Mouse (Mus musculus) left cerebral cortex, adult 2 months (tissue): ENCODE results near the gene Derl3. TPM values are rescaled to one million over a fixed set of nuclear protein-coding genes. Genes with fewer than 3 reads are reported as not detected.
"Not testable (repeated sequence)": the region's sequence is repeated elsewhere in the genome, so short reads cannot be mapped to it uniquely, and the experiment has no call there.

Experiments used
- DNase-seq, 2 experiments: peaks; one replicate each; pipeline ENCODE4 v3.0.0; 2021 to 2022; ENCODE audit warnings: low spot score in 2 of 2, mixed read lengths in 1 of 2; ENCODE audit errors: extremely low spot score in 1 of 2
- H3K27ac ChIP-seq: fragments of 200-600 bp; 2 replicates; pipeline ENCODE4 v1.8.1; 2022
- H3K4me3 ChIP-seq: fragments of 200-600 bp; 2 replicates; pipeline ENCODE4 v1.8.1; 2022
- CTCF ChIP-seq: fragments of 200-600 bp; IDR thresholded peaks from 2 replicates; pipeline ENCODE4 v1.8.1; 2022; ENCODE audit warnings: antibody characterized with exemption, mild to moderate bottlenecking, moderate library complexity
- intact Hi-C: fragments of 180-260 bp; cut with DNase I; formaldehyde crosslinking; loops from one replicate; pipeline ENCODE4 v1.15.1; 2025
- long read RNA-seq, 2 experiments: library from polyadenylated mRNA; stranded (forward); transcript quantifications; one replicate each; pipeline ENCODE4 v2.0.0; 2021; ENCODE audit warnings: borderline mapping rate in 2 of 2
- total RNA-seq, 2 experiments: library from RNA; stranded (reverse); gene quantifications; 2 replicates each; pipeline ENCODE4 v1.2.3; 2021

The Derl3 gene
- total RNA-seq, result 1 to 10 TPM; 3.0 to 3.5 TPM
- long read RNA-seq, experiment 1, partial matches to known transcripts, result 0 of 1 reads
- long read RNA-seq, experiment 1, other reads (novel, unspliced or antisense), result 0 of 1 reads
- long read RNA-seq, experiment 2, partial matches to known transcripts, result 0 of 1 reads
- long read RNA-seq, experiment 2, other reads (novel, unspliced or antisense), result 1 of 1 reads

DNA sequence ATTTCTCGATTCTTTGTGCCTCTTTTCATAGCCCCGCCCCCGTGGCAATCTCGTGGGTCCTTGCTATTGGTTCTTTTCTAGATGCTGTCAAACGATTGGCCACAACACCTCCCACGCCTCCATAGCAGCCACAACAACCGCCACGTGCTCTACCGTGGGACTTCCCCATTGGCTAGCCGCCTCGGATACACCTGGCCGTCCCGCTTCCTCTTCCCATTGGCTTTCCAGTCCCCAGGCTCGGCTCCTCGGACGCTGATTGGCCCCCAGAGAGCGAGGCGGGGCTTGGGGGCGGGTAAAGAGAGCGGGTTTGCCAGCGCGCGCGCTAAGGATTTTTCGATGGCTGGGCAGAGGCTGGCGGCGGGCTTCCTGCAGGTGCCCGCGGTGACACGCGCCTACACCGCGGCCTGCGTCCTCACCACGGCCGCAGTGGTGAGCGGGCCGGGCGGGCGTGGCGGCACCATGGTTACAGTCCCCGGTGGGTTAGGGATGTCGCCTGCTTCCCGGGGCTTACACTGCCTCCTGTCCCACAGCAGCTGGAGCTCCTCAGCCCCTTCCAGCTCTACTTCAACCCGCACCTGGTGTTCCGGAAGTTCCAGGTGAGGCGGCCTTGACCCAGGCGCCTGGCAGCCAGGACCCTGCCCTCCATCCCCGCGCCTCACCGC, at the start of gene Derl3:
Derl3 (plus strand) TSS at position 325 of the 662 bp plus-strand sequence.
- intact Hi-C loops, result no loop called here
- peak; percentile 94 for DNase-seq
- peak within 1 kb of the TSS; percentile 55 for H3K4me3 ChIP-seq
- H3K27ac ChIP-seq, result peak within 1 kb of the TSS; percentile 28; the same call in 1 of the 2 replicates
- TF ChIP-seq CTCF, result no peak

DNA sequence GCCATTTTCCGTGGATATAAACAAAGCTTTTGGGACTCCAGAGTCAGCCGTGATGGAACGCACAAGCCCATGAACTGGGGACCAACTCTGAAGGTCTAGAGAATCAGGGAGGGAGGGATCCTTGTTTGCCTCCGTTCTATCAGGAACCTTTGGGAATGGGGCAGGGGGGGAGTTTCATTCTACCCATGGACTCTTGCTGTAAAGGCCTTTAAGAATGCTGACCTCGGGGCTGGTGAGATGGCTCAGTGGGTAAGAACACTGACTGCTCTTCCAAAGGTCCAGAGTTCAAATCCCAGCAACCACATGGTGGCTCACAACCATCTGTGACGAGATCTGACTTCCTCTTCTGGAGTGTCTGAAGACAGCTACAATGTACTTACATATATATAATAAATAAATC, 49.3 kb upstream of the Derl3 start:
- intact Hi-C loops, DNase-seq, H3K27ac ChIP-seq, H3K4me3 ChIP-seq: not testable (repeated sequence)

DNA sequence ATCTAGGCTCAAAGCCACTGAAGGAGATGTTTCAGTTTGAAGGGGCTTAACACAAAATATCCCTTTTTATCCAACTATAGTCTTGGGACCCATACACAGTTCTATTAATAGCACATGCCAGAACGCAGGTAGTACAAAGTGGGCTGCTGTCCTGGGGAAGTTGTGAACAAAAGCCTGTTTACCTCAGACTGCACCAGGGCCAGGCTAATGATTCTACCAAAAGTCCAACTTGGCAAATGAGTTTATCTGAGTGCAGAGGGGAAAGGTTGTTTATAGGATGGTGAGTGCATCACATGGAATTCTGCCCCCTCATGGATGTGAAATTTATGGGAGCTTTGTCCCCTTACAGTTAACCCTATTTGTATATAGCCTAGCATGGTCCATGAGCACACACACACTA, 48.4 kb upstream of the Derl3 start:
- intact Hi-C loops, result no loop called here
- no peak for TF ChIP-seq CTCF
- no peak overlapping the region for H3K27ac ChIP-seq
- no peak overlapping the region for H3K4me3 ChIP-seq
- DNase-seq, result no peak

DNA sequence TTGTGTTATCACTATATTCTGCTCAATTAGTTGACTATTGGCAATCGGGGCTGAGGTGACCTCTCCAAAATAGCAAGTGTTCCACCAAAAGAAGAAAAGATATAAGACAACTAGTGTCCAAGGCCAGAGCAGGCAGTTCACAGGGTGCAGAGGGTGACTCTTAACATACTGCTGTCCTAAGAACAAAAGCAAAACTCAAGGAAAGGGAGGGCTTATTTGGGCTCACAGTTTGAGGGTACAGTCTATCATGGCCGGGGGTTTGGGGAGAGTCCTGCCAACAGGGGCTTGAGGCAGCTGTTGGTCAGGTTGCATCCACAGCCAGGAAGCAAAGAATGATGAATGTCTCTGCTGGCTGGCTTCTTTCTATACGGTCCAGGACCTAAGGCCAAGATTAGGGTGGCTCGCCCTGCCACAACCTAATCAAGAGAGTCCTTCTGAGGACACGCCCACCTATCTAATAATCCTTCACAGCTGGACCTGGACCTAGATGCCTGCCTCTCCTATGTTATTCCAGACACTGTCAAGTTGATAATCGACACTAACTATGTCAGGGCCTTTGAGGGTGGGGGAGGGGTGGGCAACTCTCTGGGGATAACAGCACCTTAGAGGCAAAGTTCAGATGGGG, 47.8 kb upstream of the Derl3 start:
- Histone ChIP-seq H3K4me3 (no peak overlapping the region), H3K27ac (no peak overlapping the region)
- TF ChIP-seq CTCF, result no peak
- no peak for DNase-seq
- intact Hi-C loops, result no loop called here

DNA sequence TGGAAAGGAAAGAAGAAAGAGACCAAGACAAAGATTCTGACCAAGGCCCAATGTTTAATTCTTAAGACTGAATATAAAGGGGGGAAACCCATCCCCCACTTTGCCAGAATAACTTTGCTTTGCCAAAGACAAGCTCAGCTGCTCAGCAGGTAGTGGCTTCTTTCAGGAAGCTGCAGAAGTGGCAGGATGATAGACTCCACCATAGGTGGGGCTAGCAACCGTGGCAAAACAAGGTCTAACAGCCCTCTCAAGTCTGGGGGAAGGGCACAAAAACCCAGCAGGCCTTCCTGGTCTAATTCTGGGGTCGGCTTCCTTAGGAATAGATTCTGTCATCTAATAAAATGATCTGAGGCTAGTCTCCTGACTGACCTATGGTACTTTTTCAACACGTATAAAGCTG, 44.8 kb upstream of the Derl3 start:
- no peak overlapping the region for H3K27ac ChIP-seq
- no peak for TF ChIP-seq CTCF
- intact Hi-C loops, result no loop called here
- no peak overlapping the region for H3K4me3 ChIP-seq
- no peak for DNase-seq

DNA sequence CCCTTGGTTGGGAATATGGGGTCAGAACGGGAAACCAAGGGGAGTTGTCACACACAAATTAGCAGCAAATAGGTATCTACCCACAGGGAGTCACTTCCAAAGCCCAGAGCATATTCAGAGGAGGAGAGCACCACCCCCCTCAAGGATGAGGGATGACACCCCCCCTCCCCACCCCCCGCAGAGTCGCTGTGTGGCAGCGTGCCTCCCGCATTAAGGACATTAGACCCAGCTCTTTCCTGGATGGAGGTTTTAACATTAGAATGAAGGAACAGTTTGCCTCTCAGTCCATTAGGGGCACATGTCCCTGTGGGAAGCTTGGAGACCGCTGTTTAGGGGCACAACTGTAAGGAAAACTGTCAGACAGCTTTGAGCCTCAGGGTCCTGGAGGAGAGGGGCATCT, 42.1 kb upstream of the Derl3 start:
- DNase-seq, result no peak
- intact Hi-C loops, result no loop called here
- no peak overlapping the region for H3K27ac ChIP-seq
- no peak for TF ChIP-seq CTCF
- H3K4me3 ChIP-seq, result no peak overlapping the region

DNA sequence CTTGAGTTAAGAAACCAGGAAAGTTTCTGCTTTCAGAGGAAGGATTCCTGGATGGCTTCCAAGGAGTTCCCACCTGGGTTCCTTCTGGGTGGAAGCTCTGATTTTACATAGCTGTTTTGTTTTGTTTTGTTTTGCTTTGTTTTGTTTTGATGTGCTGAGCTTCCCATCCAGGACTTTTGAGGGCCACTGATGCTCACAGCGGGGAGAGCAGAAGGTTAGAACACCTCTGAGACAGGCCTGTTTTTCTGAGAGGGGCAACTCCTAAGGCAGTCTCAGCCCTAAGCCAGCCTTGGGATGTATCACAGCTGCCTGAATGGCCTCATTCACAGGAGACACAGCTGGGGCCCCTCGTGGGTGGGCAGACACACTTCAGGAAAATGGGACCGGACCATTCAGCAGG, 41.5 kb upstream of the Derl3 start:
- no peak for DNase-seq
- intact Hi-C loops, result loop anchor here (2.0 kb wide), 1 partner anchor 217 kb away; no protein-coding TSS in a partner anchor
- TF ChIP-seq CTCF, result no peak
- Histone ChIP-seq H3K27ac (no peak overlapping the region), H3K4me3 (no peak overlapping the region)

DNA sequence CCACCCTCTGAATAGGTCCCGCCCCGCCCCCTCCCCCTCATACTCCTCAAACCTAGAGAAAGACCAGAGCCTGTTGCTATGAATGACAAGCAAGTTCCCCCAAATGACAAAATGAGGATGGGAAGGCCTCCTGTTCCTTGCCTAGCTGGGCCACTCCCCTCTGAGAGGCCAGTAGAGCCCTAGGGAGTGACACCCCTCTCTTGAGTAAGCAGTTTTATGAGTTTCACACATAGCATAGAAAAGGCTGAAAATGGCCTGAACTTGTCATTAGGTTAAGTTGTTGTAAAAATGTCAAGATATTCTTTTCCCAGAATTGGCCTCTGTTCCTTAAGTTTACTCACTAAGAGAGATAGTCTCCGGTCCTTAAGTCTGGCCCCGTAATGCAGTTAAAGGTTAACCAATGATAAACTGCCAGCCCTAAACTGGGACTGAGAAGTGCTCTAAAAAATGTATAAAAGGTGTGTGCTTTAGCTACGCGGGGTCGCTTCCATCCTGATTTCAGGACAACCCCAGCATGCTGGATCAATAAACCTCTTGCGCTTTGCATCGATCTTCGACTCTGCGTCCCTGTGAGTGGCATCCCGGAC, 40.6 kb upstream of the Derl3 start:
- DNase-seq, result no peak
- Histone ChIP-seq H3K4me3 (no peak overlapping the region), H3K27ac (no peak overlapping the region)
- no peak for TF ChIP-seq CTCF
- intact Hi-C loops, result loop anchor here (1.0 to 2.0 kb wide), 3 partner anchors 108 to 266 kb away; no protein-coding TSS in a partner anchor

DNA sequence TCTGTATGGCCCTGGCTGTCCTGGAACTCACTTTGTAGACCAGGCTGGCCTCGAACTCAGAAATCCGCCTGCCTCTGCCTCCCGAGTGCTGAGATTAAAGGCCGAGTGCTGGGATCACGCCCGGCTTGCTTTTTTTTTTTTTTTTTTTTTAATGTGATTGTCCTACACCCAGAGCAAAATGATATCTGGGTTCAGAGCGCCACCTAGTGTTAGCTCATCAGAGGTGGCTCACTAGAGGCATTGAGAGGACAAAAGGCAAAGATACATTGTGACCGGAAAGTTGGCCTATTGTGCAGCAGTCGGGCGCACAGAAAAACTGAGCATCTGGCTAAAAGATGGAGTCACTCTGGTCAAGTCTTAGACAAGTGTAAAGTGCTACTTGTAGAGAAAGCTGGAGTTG, 39.8 kb upstream of the Derl3 start:
- intact Hi-C loops, result loop anchor here (1.0 to 2.0 kb wide), 3 partner anchors 109 to 267 kb away; no protein-coding TSS in a partner anchor

DNA sequence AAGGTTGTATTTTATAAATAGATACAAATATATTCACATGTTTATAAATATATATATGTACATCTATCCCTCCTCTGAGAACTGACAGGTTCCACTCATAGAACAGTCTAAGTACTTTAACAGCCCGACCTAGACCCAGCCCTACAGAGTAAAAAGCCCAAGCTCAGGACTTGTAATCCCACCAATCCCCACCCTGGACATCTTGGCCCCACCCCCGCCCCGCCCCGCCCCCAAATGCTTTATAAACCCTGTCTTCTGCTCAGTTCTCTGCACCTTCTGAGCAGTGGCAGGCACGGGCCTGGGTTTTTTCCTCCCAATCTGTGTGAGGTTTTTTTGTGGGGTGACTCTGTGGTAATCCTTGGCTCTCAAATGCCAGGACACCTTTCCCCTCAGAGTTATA, 39.1 kb upstream of the Derl3 start:
- intact Hi-C loops, result no loop called here
- TF ChIP-seq CTCF, result no peak
- H3K27ac ChIP-seq, result no peak overlapping the region
- DNase-seq, result no peak
- H3K4me3 ChIP-seq, result no peak overlapping the region

More for the DNA sequence above, 39.8 kb upstream of the Derl3 start:
- peak; percentile 73 for TF ChIP-seq CTCF
- peak; percentile 81 to 85 for DNase-seq
- no peak overlapping the region for H3K27ac ChIP-seq
- H3K4me3 ChIP-seq, result no peak overlapping the region

DNA sequence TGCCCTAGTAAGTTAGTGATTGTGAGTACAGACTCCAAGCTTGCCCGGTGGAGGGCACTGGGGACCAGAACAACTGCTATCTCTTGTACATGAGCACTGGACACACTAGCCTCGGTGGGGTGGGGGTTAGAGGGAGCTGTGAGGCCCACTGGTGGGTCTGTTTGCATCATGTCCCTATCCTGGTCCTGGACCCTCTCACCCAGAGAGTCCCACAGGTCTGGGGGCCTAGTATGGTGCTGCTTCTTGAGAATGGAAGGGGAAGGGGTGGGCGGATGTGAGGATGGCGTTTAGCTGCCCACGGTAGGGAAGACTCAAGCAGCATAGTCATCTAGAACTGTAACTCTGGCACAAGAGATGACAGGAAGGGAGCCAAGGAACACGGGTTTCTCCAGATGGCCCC, 38.4 kb upstream of the Derl3 start:
- TF ChIP-seq CTCF, result no peak
- no peak for DNase-seq
- Histone ChIP-seq H3K27ac (no peak overlapping the region), H3K4me3 (no peak overlapping the region)
- intact Hi-C loops, result loop anchor here (5.0 kb wide), 1 partner anchor 92 kb away; the partner anchor contains the start of gene Cabin1

DNA sequence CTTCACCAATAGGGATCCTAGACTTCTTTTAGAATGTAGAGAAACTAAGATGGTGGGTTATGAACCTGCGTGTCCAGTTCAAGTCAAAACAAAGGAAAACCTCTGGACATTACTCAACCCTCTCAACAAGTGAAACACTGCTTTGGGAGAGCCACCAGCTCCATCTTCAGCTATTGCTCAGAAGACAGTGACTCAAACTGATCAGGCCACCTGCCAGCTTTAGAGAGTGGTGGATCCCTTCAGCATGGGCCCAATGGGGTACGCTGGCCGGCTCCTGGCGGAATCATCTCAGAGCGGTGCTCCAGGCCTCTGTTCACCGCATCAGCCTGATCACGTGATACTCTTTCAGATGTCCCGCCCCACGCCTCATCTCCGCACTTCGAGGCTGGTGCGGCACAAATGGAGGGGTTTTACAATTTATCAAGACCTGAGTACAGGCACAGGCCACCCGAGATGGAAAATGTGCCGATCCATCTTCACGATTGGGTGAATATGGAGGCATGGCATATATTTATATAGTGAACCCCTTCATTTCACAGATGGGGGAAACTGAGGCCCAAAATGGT, 37.7 kb upstream of the Derl3 start:
- Histone ChIP-seq H3K27ac (no peak overlapping the region), H3K4me3 (no peak overlapping the region)
- TF ChIP-seq CTCF, result no peak
- intact Hi-C loops, result loop anchor here (5.0 kb wide), 1 partner anchor 93 kb away; the partner anchor contains the start of gene Cabin1
- no peak for DNase-seq
